Mouse (Mus musculus): Measurements from ENCODE around the gene Lig3.

DNA sequence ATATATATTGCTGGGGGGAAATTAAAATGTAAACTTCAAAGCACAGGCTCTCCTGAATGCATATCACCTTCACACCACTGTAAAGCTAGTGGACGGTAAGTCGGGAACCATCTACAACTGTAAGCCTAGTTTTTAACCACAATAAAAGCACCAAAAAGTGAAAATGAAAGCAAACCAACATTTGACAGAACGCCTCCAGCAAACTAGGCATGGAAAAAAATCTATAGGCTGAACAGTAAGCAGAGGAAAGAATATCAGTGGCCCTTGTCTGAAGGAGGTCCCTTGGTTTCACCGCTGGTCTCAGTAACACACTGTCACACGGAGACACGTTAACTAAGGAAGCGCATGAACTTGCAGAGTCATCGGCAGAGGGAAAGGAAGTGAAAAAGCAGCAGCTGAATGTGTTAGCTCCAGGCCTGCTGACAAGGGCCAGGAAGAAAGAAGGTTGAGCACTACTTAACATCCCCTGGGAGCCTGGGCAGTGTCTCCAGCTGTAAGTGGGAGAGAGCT is 34.0 kb upstream of the Lig3 start:
- TF ChIP-seq CTCF (IDR thresholded peaks at IDR 0.05; ENCODE audit: low read depth): no peak
- TF ChIP-seq EP300 (IDR thresholded peaks at IDR 0.05; ENCODE audit: low read depth): no peak

Measured in liver, embryonic 14.5 days (tissue).